Mouse (Mus musculus) cerebellum, adult 8-10 months (tissue): Measurements from ENCODE around the gene Hoxb1.

Experiments used
- DNase-seq: peaks from one replicate; pipeline ENCODE4 v3.0.0; 2022

The Hoxb1 gene

GRCm38 (mm10) chr11:96405541-96405940 is 40.0 kb downstream of the Hoxb1 start:
- DNase-seq = no peak

DNA sequence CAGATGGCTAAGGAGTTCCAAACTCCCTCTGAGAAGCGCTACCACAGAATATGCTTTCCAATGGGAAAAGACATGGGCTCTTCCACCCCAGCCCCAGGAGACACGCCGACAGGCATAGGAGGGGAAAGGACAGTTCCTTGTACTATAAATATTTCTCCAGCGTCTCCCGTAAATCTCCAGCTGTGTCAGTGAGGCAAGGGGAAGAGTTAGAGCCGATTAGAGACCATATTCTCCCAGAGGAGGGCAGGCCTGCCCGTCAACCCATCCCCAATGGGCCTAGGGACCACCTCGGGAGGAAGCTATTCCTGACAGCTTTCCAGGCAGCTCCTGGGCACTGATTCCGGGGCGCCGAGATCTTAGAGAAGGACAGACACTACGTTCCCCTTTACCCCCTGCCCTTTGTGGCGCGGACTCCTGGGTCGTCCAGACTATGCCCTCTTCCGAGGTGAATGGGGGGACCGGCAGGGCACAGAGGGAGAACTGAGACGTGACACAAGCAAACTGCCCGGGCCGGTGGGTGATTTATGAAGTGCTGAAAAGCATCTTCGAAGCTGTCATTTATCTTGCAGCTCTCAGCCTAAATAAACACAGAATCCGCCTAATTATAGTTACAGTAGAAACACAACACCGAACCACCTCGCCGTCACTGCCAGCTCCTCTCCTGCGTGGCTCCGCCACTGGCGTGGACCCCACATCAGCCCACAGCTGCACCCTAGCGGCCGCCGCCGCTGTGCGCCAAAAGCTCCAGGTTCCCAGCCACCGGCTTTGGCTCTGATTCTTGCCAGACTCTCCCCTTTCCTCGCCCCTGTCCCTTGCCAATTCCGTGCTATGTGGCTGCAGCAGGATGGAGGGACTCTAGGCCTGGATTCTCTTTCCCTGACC is 41.9 kb downstream of the Hoxb1 start:
- DNase-seq = no peak

GRCm38 (mm10) chr11:96408234-96409010 is 42.9 kb downstream of the Hoxb1 start:
- DNase-seq = no peak

DNA sequence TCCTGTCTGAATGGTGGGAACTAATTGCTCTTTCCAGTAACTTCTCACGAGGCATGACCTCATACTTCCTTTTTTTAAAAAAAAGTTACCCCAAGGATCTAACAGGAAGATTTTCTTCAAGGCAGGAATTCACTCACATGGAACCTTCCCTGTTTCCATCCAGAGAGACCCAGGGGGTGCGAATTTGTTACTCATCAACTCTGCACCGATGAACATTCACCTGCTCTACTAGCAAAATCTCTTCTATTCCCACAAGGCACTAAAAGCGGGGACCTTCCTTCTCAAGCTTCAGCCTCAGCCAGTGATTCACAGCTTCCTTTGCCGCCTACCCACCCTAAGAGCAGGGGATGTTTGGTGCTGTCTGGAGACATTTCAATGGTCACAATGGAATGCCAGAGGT is 45.5 kb downstream of the Hoxb1 start:
- DNase-seq = no peak

- DNase-seq = no peak
These were observed 46.4 kb downstream of the Hoxb1 start for GRCm38 (mm10) chr11:96411934-96412333.

DNA sequence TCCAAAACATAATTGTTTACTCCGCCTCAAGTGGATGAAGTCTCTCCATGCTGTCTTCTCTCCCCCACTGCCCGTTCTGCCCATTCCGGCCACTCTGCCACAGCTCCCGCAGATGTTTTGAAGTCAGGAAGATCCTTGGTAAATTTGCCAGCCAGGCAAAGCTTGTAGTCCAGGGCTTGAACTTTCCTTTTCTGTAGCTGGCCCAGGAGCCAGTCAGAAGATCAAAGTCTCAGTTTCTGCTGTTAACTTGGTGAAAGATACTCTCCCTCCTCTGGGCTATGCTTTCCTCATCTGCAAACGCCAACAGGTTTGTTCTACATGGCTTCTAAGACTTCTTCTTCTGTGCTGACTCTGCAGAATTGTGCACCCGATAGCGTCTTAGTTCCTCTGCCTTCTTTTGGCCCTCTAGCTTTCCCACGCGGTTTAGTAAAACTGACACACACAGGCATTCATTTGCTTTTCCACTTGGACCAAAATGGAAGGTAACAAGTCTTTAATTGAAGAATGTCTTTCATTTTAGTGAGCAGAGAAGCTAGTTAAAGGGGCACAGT is 47.5 kb downstream of the Hoxb1 start:
- no peak for DNase-seq

GRCm38 (mm10) chr11:96413527-96413926 is 48.0 kb downstream of the Hoxb1 start:
- no peak for DNase-seq

- no peak for DNase-seq
These were observed 48.5 kb downstream of the Hoxb1 start for GRCm38 (mm10) chr11:96414002-96414401.
